Mouse (Mus musculus) common myeloid progenitor, adult 5-6 weeks (primary cell): ENCODE data around the gene Plk5. TPM values are rescaled to one million over a fixed set of nuclear protein-coding genes. Genes with fewer than 3 reads are reported as not detected.

ENCODE experiments used
- ATAC-seq: replicated peaks from 2 replicates; pipeline ENCODE4 v1.8.0; 2016; ENCODE audit warnings: low read depth, mild to moderate bottlenecking, moderate TSS enrichment, inconsistent platforms; ENCODE audit not compliant: poor library complexity, severe bottlenecking
- total RNA-seq: library from RNA; stranded (forward); fragments of 200-1000, 187-1606 nt; gene quantifications from 2 replicates; pipeline ENCODE4 v1.2.3, GENCODE M21; 2017

The Plk5 gene
- total RNA-seq, 1 experiment from 2014 or later, result 0.55 TPM

- peak; percentile 43 for ATAC-seq
These were observed 29.8 kb downstream of the Plk5 start for GRCm38 (mm10) chr10:80385811-80386734.

GRCm38 (mm10) chr10:80386735-80387471, 30.6 kb downstream of the Plk5 start:
- ATAC-seq, result no peak

GRCm38 (mm10) chr10:80387522-80387959, 31.3 kb downstream of the Plk5 start, which contains the start of gene Mex3d:
Mex3d (minus strand) TSS chr10:80387659.
- peak; percentile 17; the same call in 1 of the 2 replicates for ATAC-seq

DNA sequence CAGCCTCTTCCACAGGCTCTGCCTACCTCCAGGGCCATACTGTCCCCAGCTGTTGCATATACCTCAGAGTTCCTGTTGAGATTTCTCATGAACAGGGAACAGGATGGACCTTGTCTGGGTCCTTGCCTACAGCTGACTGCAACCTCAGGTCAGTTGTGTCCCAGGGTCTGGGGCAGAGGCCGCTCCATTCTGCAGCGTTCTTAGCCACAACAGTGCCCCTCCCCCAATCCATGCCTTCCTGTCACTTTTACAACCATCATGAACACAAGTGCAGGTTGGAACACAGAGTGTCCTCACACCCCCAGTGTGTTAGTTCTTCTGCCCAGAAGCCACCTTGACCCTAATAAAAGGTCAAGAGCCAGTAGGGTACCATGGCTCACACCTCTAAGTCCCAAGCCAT, 32.5 kb downstream of the Plk5 start:
- no peak for ATAC-seq

DNA sequence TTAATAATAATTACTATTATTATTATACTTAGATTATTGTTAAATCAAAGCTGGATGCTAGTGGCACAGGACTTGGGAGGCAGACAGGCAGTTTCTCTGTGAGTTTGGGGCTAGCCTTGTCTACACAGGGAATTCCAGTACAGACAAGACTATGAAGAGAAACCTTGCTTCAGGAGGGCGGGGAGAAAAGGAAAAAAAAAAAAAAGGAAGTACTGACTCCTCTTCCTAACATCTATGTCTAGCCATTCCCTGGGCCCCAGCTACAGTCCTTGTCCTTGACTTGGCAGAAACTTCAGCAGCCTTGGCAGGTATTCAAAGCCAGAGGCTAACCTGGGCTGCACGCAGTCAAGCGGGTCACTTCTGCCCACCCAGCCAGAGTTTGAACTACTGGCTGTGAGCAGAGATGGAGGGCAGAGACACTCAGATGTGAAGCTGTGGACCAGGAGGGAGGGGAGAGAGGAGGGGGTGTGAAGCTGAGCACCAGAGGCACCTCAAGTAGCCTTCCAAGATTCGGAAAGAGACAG, 33.0 kb downstream of the Plk5 start:
- ATAC-seq, result no peak

- ATAC-seq, result no peak
These were observed 34.4 kb downstream of the Plk5 start for GRCm38 (mm10) chr10:80390697-80391096.

- no peak for ATAC-seq
These were observed 36.4 kb downstream of the Plk5 start for GRCm38 (mm10) chr10:80392687-80393086.

- no peak for ATAC-seq
These were observed 38.9 kb downstream of the Plk5 start for GRCm38 (mm10) chr10:80395025-80395627.

GRCm38 (mm10) chr10:80396822-80397523, 40.7 kb downstream of the Plk5 start:
- ATAC-seq, result no peak

- ATAC-seq, result no peak
These were observed 41.4 kb downstream of the Plk5 start for GRCm38 (mm10) chr10:80397524-80398173.

GRCm38 (mm10) chr10:80398174-80398535, 41.9 kb downstream of the Plk5 start:
- no peak for ATAC-seq

DNA sequence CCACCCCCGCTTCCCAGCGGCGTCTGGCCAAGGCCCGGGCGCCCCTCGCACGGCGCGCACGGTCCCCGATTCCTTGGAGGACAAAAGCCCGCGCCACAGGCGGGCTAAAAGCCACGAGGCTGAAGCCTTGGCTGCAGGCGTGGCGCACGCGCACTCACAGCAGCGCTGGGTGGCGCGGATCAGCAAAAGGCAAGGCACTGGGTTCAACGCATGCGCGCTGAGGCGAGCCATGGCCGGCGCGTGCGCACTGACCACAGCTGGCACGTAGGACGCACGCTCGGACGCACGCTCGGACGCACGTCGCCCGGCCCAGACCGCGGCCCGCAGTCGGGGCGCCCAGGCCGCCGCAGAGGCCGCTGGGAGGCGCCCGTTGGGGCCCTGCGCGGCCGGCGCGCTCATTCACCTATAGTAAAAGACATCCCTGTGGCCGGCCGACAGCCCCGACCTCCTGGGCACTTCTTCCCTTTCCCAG, 42.5 kb downstream of the Plk5 start:
- peak; percentile 56 for ATAC-seq

DNA sequence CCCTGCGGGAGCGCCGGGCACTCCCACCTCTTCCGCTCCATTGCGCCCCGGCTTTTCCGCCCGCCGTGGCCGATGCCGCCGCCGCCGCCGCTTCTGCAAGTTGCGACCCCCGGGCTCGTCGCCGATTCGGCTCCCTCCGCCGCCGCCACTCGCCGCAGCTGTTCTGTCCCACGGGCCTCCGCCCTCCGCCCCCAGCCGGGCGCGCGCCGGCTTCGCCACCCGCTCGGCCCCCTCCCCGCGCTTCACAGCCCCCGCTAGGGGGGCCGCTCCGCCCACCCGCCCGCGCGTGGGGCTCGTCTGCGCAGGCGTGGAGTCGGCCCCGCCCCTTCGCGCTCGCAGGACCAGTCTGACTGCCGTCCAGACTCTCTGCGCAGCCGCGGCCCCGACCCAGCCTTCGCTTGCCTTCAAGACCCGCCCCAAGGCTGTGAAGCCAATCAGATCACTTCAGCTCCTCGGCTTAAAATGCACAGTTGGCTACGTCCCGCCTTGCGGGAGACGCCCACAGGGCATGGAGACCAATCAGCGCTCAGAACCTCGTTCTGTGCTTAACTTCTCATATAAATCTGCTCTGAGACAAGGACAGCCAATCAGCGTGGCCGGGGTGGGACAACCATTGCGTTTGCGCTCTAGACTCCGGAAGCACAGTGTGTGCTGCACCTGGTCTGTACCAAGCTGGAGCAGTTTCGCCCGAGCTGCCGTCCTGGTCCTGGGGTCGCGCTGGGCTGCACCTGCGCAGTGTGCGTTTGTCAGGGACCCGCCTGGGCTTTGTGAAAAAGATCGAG, 43.1 kb downstream of the Plk5 start, which contains the start of gene Mbd3:
Gene Mbd3, minus strand, starts transcription at position 360 of the 782 bp plus-strand sequence.
- peak; percentile 90 for ATAC-seq

DNA sequence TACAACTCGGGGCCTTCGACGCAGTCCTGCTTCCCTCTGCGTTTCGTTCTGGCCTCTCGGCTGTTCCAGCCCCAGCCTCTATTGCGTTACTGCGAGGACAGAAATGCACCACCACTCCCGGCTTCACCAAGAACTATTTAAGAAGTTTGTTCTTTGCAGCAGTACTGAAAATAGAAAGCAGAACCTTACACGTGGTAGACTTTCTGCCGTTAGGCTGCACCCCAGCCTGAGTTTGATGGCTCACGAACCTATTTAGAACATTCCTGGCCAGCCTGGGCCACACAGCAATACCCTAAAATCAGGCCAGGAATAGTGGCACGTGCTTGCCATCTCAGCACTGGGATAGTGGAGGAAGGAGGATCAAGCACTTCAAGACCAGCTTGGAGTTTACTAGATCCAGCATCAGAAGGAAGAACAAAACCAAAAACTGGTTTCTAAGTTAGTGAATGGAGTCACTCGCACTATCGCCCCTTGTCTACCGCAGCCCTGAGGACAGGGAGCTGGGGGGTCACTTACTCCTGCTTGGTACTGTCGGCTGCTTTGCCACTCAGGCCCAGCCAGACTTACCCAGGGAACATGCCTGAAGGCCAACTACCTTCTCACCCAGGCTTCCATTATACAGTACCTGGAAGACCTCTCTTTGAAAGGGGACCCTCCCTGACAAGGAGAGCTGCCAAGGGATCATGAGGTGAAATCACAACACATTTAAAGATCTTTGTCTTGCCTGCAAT, 43.9 kb downstream of the Plk5 start:
- ATAC-seq, result no peak

- ATAC-seq, result no peak
These were observed 44.5 kb downstream of the Plk5 start for GRCm38 (mm10) chr10:80400704-80401161.

DNA sequence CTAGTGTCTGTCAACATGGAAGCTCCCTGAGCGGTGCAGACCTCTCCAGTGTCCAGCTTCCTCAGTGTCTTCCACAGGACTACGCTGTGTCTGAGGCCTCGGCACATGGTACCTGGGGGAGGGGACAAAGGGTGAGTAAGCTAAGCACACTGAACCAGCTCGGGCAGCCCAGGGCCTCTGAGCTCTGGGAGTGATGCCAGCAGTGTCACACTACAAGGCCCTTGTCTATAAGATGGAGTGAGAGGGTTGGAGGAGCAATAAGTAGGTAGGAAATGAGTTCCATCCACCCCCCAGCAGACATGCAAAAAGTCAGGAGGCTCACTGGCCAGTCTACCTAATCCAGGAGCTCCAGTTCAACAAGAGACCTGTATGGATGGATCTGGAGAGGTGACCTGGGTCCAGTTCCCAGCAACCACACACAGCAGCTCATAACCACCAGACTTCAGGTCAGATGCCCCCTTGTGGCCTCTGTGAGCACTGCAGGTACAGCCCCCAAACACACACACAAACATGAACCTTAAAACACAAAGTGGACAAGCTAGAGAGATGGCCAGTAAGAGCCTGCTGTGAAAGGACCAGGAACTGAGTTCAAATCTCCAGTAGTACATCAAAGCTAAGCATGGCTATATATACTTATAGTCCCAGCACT, 46.9 kb downstream of the Plk5 start:
- ATAC-seq, result no peak
